Mouse (Mus musculus) spleen, postnatal 10 days (tissue): ENCODE measurements around the gene Neurod2.
A peak's percentile ranks its signal among the peaks of the same experiment; 100 is the strongest.

Experiments used
- DNase-seq, 2 experiments: peaks; one replicate each; pipeline ENCODE4 v3.0.0; 2021 to 2022; ENCODE audit warnings: low spot score in 2 of 2

Neurod2 gene

GRCm38 (mm10) chr11:98354445-98354844 lies 25.0 kb upstream of the Neurod2 start:
- DNase-seq = no peak

GRCm38 (mm10) chr11:98353651-98354211 lies 24.3 kb upstream of the Neurod2 start:
- DNase-seq = no peak

- DNase-seq = no peak
These were observed 23.0 kb upstream of the Neurod2 start for GRCm38 (mm10) chr11:98352272-98352990.

- DNase-seq = no peak
These were observed 19.9 kb upstream of the Neurod2 start for GRCm38 (mm10) chr11:98349308-98349707.

- no peak for DNase-seq
These were observed 18.9 kb upstream of the Neurod2 start, which contains the start of gene Ppp1r1b for GRCm38 (mm10) chr11:98348083-98348961. Ppp1r1b (plus strand) TSS chr11:98348404.

- no peak for DNase-seq
These were observed 18.1 kb upstream of the Neurod2 start for GRCm38 (mm10) chr11:98347385-98348082.

GRCm38 (mm10) chr11:98346168-98346567 lies 16.7 kb upstream of the Neurod2 start:
- no peak for DNase-seq

- DNase-seq = peak; percentile 72 to 83
These were observed 15.8 kb upstream of the Neurod2 start for GRCm38 (mm10) chr11:98345253-98345652.

- peak; percentile 92 to 95 for DNase-seq
These were observed 12.8 kb upstream of the Neurod2 start for GRCm38 (mm10) chr11:98342000-98342945.

GRCm38 (mm10) chr11:98341174-98341573 lies 11.7 kb upstream of the Neurod2 start:
- DNase-seq = no peak

- no peak for DNase-seq
These were observed 11.1 kb upstream of the Neurod2 start for GRCm38 (mm10) chr11:98340597-98340996.

GRCm38 (mm10) chr11:98339679-98340287 lies 10.3 kb upstream of the Neurod2 start:
- peak in 1 of 2 experiments; percentile 69 for DNase-seq

- no peak for DNase-seq
These were observed 9.6 kb upstream of the Neurod2 start for GRCm38 (mm10) chr11:98339071-98339501.

GRCm38 (mm10) chr11:98338507-98338961 lies 9.1 kb upstream of the Neurod2 start:
- DNase-seq = peak; percentile 29 to 47

GRCm38 (mm10) chr11:98336245-98337107 lies 7.0 kb upstream of the Neurod2 start:
- DNase-seq = peak in 1 of 2 experiments; percentile 73

- DNase-seq = no peak
These were observed 5.8 kb upstream of the Neurod2 start for GRCm38 (mm10) chr11:98335250-98335649.

GRCm38 (mm10) chr11:98333981-98334741 lies 4.7 kb upstream of the Neurod2 start:
- DNase-seq = no peak

GRCm38 (mm10) chr11:98333263-98333696 lies 3.8 kb upstream of the Neurod2 start:
- DNase-seq = no peak
